Mouse (Mus musculus): ENCODE data around the gene Fam183b. TPM values are rescaled to one million over a fixed set of nuclear protein-coding genes. Genes with fewer than 3 reads are reported as not detected.

The Fam183b gene
- total RNA-seq, 1 experiment = 2.7 TPM

- no peak for TF ChIP-seq CHD2 (IDR thresholded peaks at IDR 0.05; ENCODE audit: low read depth, low read length)
- no peak for TF ChIP-seq ZC3H11A (IDR thresholded peaks at IDR 0.05; ENCODE audit: borderline replicate concordance, low read depth, low read length)
- TF ChIP-seq HCFC1 (IDR thresholded peaks at IDR 0.05; ENCODE audit: borderline replicate concordance, insufficient read depth, low read length) = no peak
- TF ChIP-seq MAFK (IDR thresholded peaks at IDR 0.05; ENCODE audit: insufficient read depth, low read depth, low read length) = no peak
- TF ChIP-seq ZNF384 (IDR thresholded peaks at IDR 0.05; ENCODE audit: low read depth, low read length) = no peak
- no peaks in the 10 kb centered on the region for H3K9me3 ChIP-seq (ENCODE audit: control insufficient read depth, insufficient read depth, low read depth, low read length)
- no peak for DNase-seq (ENCODE audit: low read depth, low spot score)
- peaks cover 0 to 5% of the 10 kb centered on the region in 2 experiments; a peak in 1 of 4 replicates for H3K4me1 ChIP-seq (ENCODE audit: control insufficient read depth in 2 of 2, insufficient read depth in 2 of 2, low read length in 2 of 2, poor library complexity in 1 of 2)
- in situ Hi-C loops (cut with MboI; ENCODE audit: low sequenced_read_pairs in 2 of 2, unreplicated experiment in 2 of 2) = no loop called here
- no peaks in the 10 kb centered on the region for H3K36me3 ChIP-seq (ENCODE audit: control insufficient read depth, insufficient read depth, low read length, poor library complexity, severe bottlenecking)
- H3K27ac ChIP-seq (ENCODE audit: insufficient read depth, low read depth, low read length, poor library complexity, severe bottlenecking) = no peak overlapping the region
- no peak overlapping the region for H3K9ac ChIP-seq (ENCODE audit: insufficient read depth, low read depth, low read length, poor library complexity, severe bottlenecking)
- H3K4me3 ChIP-seq (ENCODE audit: insufficient read depth in 1 of 2, low read depth in 1 of 2, low read length in 2 of 2, poor library complexity in 1 of 2, severe bottlenecking in 1 of 2) = no peak overlapping the region
Observed at GRCm38 (mm10) chr11:58804393-58804792, 2.6 kb upstream of the Fam183b start.

GRCm38 (mm10) chr11:58803871-58804270, 2.1 kb upstream of the Fam183b start:
- no peak overlapping the region for H3K4me3 ChIP-seq (ENCODE audit: insufficient read depth in 1 of 2, low read depth in 1 of 2, low read length in 2 of 2, poor library complexity in 1 of 2, severe bottlenecking in 1 of 2)
- H3K36me3 ChIP-seq (ENCODE audit: control insufficient read depth, insufficient read depth, low read length, poor library complexity, severe bottlenecking) = no peaks in the 10 kb centered on the region
- DNase-seq (ENCODE audit: low read depth, low spot score) = no peak
- no peak overlapping the region for H3K9ac ChIP-seq (ENCODE audit: insufficient read depth, low read depth, low read length, poor library complexity, severe bottlenecking)
- in situ Hi-C loops (cut with MboI; ENCODE audit: low sequenced_read_pairs in 2 of 2, unreplicated experiment in 2 of 2) = no loop called here
- H3K9me3 ChIP-seq (ENCODE audit: control insufficient read depth, insufficient read depth, low read depth, low read length) = no peaks in the 10 kb centered on the region
- TF ChIP-seq ZC3H11A (IDR thresholded peaks at IDR 0.05; ENCODE audit: borderline replicate concordance, low read depth, low read length) = no peak
- TF ChIP-seq HCFC1 (IDR thresholded peaks at IDR 0.05; ENCODE audit: borderline replicate concordance, insufficient read depth, low read length) = no peak
- no peak for TF ChIP-seq MAFK (IDR thresholded peaks at IDR 0.05; ENCODE audit: insufficient read depth, low read depth, low read length)
- TF ChIP-seq CHD2 (IDR thresholded peaks at IDR 0.05; ENCODE audit: low read depth, low read length) = no peak
- TF ChIP-seq ZNF384 (IDR thresholded peaks at IDR 0.05; ENCODE audit: low read depth, low read length) = no peak
- H3K27ac ChIP-seq (ENCODE audit: insufficient read depth, low read depth, low read length, poor library complexity, severe bottlenecking) = no peak overlapping the region
- peaks cover 0 to 5% of the 10 kb centered on the region in 2 experiments; a peak in 1 of 4 replicates for H3K4me1 ChIP-seq (ENCODE audit: control insufficient read depth in 2 of 2, insufficient read depth in 2 of 2, low read length in 2 of 2, poor library complexity in 1 of 2)

GRCm38 (mm10) chr11:58799747-58800146, 2.0 kb downstream of the Fam183b start:
- Histone ChIP-seq H3K4me1 (ENCODE audit: control insufficient read depth in 2 of 2, insufficient read depth in 2 of 2, low read length in 2 of 2, poor library complexity in 1 of 2) (peaks cover 0 to 5% of the 10 kb centered on the region in 2 experiments; a peak in 1 of 4 replicates), H3K9ac (ENCODE audit: insufficient read depth, low read depth, low read length, poor library complexity, severe bottlenecking) (no peak overlapping the region), H3K36me3 (ENCODE audit: control insufficient read depth, insufficient read depth, low read length, poor library complexity, severe bottlenecking) (no peaks in the 10 kb centered on the region), H3K27ac (ENCODE audit: insufficient read depth, low read depth, low read length, poor library complexity, severe bottlenecking) (no peak overlapping the region), H3K4me3 (ENCODE audit: insufficient read depth in 1 of 2, low read depth in 1 of 2, low read length in 2 of 2, poor library complexity in 1 of 2, severe bottlenecking in 1 of 2) (no peak overlapping the region), H3K9me3 (ENCODE audit: control insufficient read depth, insufficient read depth, low read depth, low read length) (no peaks in the 10 kb centered on the region)
- no peak for DNase-seq (ENCODE audit: low read depth, low spot score)
- in situ Hi-C loops (cut with MboI; ENCODE audit: low sequenced_read_pairs in 2 of 2, unreplicated experiment in 2 of 2) = no loop called here
- no peak for TF ChIP-seq MAFK (IDR thresholded peaks at IDR 0.05; ENCODE audit: insufficient read depth, low read depth, low read length)
- TF ChIP-seq ZNF384 (IDR thresholded peaks at IDR 0.05; ENCODE audit: low read depth, low read length) = no peak
- no peak for TF ChIP-seq CHD2 (IDR thresholded peaks at IDR 0.05; ENCODE audit: low read depth, low read length)
- no peak for TF ChIP-seq ZC3H11A (IDR thresholded peaks at IDR 0.05; ENCODE audit: borderline replicate concordance, low read depth, low read length)
- no peak for TF ChIP-seq HCFC1 (IDR thresholded peaks at IDR 0.05; ENCODE audit: borderline replicate concordance, insufficient read depth, low read length)

- in situ Hi-C loops (cut with MboI; ENCODE audit: low sequenced_read_pairs in 2 of 2, unreplicated experiment in 2 of 2) = no loop called here
- no peak for TF ChIP-seq CHD2 (IDR thresholded peaks at IDR 0.05; ENCODE audit: low read depth, low read length)
Observed at GRCm38 (mm10) chr11:58796850-58797249, 4.9 kb downstream of the Fam183b start.

GRCm38 (mm10) chr11:58795856-58796255, 5.9 kb downstream of the Fam183b start:
- TF ChIP-seq MAFK (IDR thresholded peaks at IDR 0.05; ENCODE audit: insufficient read depth, low read depth, low read length) (no peak), CHD2 (IDR thresholded peaks at IDR 0.05; ENCODE audit: low read depth, low read length) (no peak), ZC3H11A (IDR thresholded peaks at IDR 0.05; ENCODE audit: borderline replicate concordance, low read depth, low read length) (no peak), ZNF384 (IDR thresholded peaks at IDR 0.05; ENCODE audit: low read depth, low read length) (no peak), HCFC1 (IDR thresholded peaks at IDR 0.05; ENCODE audit: borderline replicate concordance, insufficient read depth, low read length) (no peak)
- Histone ChIP-seq H3K4me3 (ENCODE audit: insufficient read depth in 1 of 2, low read depth in 1 of 2, low read length in 2 of 2, poor library complexity in 1 of 2, severe bottlenecking in 1 of 2) (no peak overlapping the region), H3K36me3 (ENCODE audit: control insufficient read depth, insufficient read depth, low read length, poor library complexity, severe bottlenecking) (no peaks in the 10 kb centered on the region), H3K27ac (ENCODE audit: insufficient read depth, low read depth, low read length, poor library complexity, severe bottlenecking) (no peak overlapping the region), H3K9ac (ENCODE audit: insufficient read depth, low read depth, low read length, poor library complexity, severe bottlenecking) (no peak overlapping the region), H3K9me3 (ENCODE audit: control insufficient read depth, insufficient read depth, low read depth, low read length) (no peaks in the 10 kb centered on the region), H3K4me1 (ENCODE audit: control insufficient read depth in 2 of 2, insufficient read depth in 2 of 2, low read length in 2 of 2, poor library complexity in 1 of 2) (no peaks in the 10 kb centered on the region)
- DNase-seq (ENCODE audit: low read depth, low spot score) = peak; percentile 17
- in situ Hi-C loops (cut with MboI; ENCODE audit: low sequenced_read_pairs in 2 of 2, unreplicated experiment in 2 of 2) = no loop called here

More at GRCm38 (mm10) chr11:58796850-58797249, 4.9 kb downstream of the Fam183b start:
- no peak for DNase-seq (ENCODE audit: low read depth, low spot score)
- Histone ChIP-seq H3K4me3 (ENCODE audit: insufficient read depth in 1 of 2, low read depth in 1 of 2, low read length in 2 of 2, poor library complexity in 1 of 2, severe bottlenecking in 1 of 2) (no peak overlapping the region), H3K9me3 (ENCODE audit: control insufficient read depth, insufficient read depth, low read depth, low read length) (no peaks in the 10 kb centered on the region), H3K9ac (ENCODE audit: insufficient read depth, low read depth, low read length, poor library complexity, severe bottlenecking) (no peak overlapping the region), H3K27ac (ENCODE audit: insufficient read depth, low read depth, low read length, poor library complexity, severe bottlenecking) (no peak overlapping the region), H3K36me3 (ENCODE audit: control insufficient read depth, insufficient read depth, low read length, poor library complexity, severe bottlenecking) (no peaks in the 10 kb centered on the region), H3K4me1 (ENCODE audit: control insufficient read depth in 2 of 2, insufficient read depth in 2 of 2, low read length in 2 of 2, poor library complexity in 1 of 2) (peaks cover 0 to 2% of the 10 kb centered on the region in 2 experiments; a peak in 1 of 4 replicates)

All from ES-E14 (cell line).